Mouse (Mus musculus) MEL (cell line): ENCODE results near the gene Syt1. TPM values are rescaled to one million over a fixed set of nuclear protein-coding genes. Genes with fewer than 3 reads are reported as not detected.

Experiments
- DNase-seq: peaks from one replicate; pipeline ENCODE4 v3.0.0; 2011; ENCODE audit warnings: low read depth, low spot score
- H3K27ac ChIP-seq: 2 replicates; pipeline ENCODE4 v1.5.1; 2012; ENCODE audit warnings: low read depth, mild to moderate bottlenecking, control low read depth, low read length, moderate library complexity; ENCODE audit not compliant: control insufficient read depth
- H3K27me3 ChIP-seq, 2 experiments: fragments of 150-350 bp in 1 of 2; sonication (generic) in 1 of 2; 2 replicates each; pipeline ENCODE4 v1.6.1; 2012; ENCODE audit warnings: low read length in 2 of 2, mild to moderate bottlenecking in 2 of 2, improper control_type of control experiment in 1 of 2, moderate library complexity in 1 of 2; ENCODE audit not compliant: insufficient read depth in 2 of 2, control insufficient read depth in 1 of 2
- H3K36me3 ChIP-seq, 2 experiments: 2 replicates each; pipeline ENCODE4 v1.6.1; 2012 to 2014; ENCODE audit warnings: low read length in 2 of 2, improper control_type of control experiment in 1 of 2, inconsistent platforms in 1 of 2, mild to moderate bottlenecking in 1 of 2; ENCODE audit not compliant: insufficient read depth in 2 of 2, control insufficient read depth in 1 of 2
- H3K4me1 ChIP-seq, 2 experiments: fragments of 150-350 bp in 1 of 2; sonication (generic) in 1 of 2; 2 replicates each; pipeline ENCODE4 v1.6.1; 2012; ENCODE audit warnings: low read length in 2 of 2, improper control_type of control experiment in 1 of 2, mild to moderate bottlenecking in 1 of 2; ENCODE audit not compliant: insufficient read depth in 2 of 2, control insufficient read depth in 1 of 2
- H3K4me3 ChIP-seq, 2 experiments: fragments of 150-350 bp in 1 of 2; sonication (generic) in 1 of 2; 2 replicates each; pipeline ENCODE4 v1.5.1; 2012; ENCODE audit warnings: low read depth in 2 of 2, low read length in 2 of 2, mild to moderate bottlenecking in 2 of 2, moderate library complexity in 2 of 2, control low read depth in 1 of 2, improper control_type of control experiment in 1 of 2; ENCODE audit not compliant: control insufficient read depth in 1 of 2, insufficient read depth in 1 of 2
- H3K79me2 ChIP-seq: 2 replicates; pipeline ENCODE4 v1.6.1; 2012; ENCODE audit warnings: mild to moderate bottlenecking, low read length, moderate library complexity; ENCODE audit not compliant: control insufficient read depth, poor library complexity, insufficient read depth
- H3K9ac ChIP-seq: 2 replicates; pipeline ENCODE4 v1.6.1; 2012; ENCODE audit warnings: low read depth, mild to moderate bottlenecking, control low read depth, low read length, moderate library complexity; ENCODE audit not compliant: control insufficient read depth, poor library complexity, severe bottlenecking
- H3K9me3 ChIP-seq: fragments of 150-350 bp; sonication (generic); replicated peaks from 2 replicates; pipeline ENCODE4 v1.6.1; 2012; ENCODE audit warnings: mild to moderate bottlenecking, low read length, improper control_type of control experiment, moderate library complexity; ENCODE audit not compliant: insufficient read depth
- BHLHE40 ChIP-seq: IDR thresholded peaks from 2 replicates; pipeline ENCODE4 v1.6.1; 2012; ENCODE audit warnings: low read depth, mild to moderate bottlenecking, inconsistent platforms, low read length, improper control_type of control experiment, borderline replicate concordance
- CHD1 ChIP-seq: IDR thresholded peaks from 2 replicates; pipeline ENCODE4 v1.6.1; 2012; ENCODE audit warnings: low read depth, mild to moderate bottlenecking, inconsistent platforms, low read length, improper control_type of control experiment
- CHD2 ChIP-seq: IDR thresholded peaks from 2 replicates; pipeline ENCODE4 v1.6.1; 2011; ENCODE audit warnings: low read length, improper control_type of control experiment
- CTCF ChIP-seq, 3 experiments: IDR thresholded peaks in 2 of 3; conservative IDR thresholded peaks in 1 of 3; 2 replicates each; pipeline ENCODE4 v1.5.1; 2011 to 2012; ENCODE audit warnings: low read length in 3 of 3, low read depth in 2 of 3, mild to moderate bottlenecking in 2 of 3, improper control_type of control experiment in 1 of 3, inconsistent platforms in 1 of 3, mixed read lengths in 1 of 3, moderate library complexity in 1 of 3; ENCODE audit not compliant: control insufficient read depth in 1 of 3, insufficient read depth in 1 of 3, poor library complexity in 1 of 3, severe bottlenecking in 1 of 3
- E2F4 ChIP-seq: IDR thresholded peaks from 2 replicates; pipeline ENCODE4 v1.6.1; 2011; ENCODE audit warnings: low read depth, low read length, improper control_type of control experiment, borderline replicate concordance
- ETS1 ChIP-seq: IDR thresholded peaks from 2 replicates; pipeline ENCODE4 v1.6.1; 2012; ENCODE audit warnings: low read depth, mild to moderate bottlenecking, inconsistent platforms, low read length, improper control_type of control experiment, moderate library complexity
- GABPA ChIP-seq: IDR thresholded peaks from 2 replicates; pipeline ENCODE4 v1.6.1; 2012; ENCODE audit warnings: low read depth, mild to moderate bottlenecking, inconsistent platforms, low read length, improper control_type of control experiment, moderate library complexity
- GATA1 ChIP-seq: IDR thresholded peaks from 2 replicates; pipeline ENCODE4 v1.6.1; 2011; ENCODE audit warnings: low read depth, low read length, improper control_type of control experiment
- KAT2A ChIP-seq: conservative IDR thresholded peaks from 2 replicates; pipeline ENCODE4 v1.6.1; 2012; ENCODE audit warnings: low read depth, low read length, improper control_type of control experiment, inconsistent platforms
- MAFK ChIP-seq: IDR thresholded peaks from 2 replicates; pipeline ENCODE4 v1.6.1; 2011; ENCODE audit warnings: low read depth, mild to moderate bottlenecking, low read length, improper control_type of control experiment, borderline replicate concordance
- MAZ ChIP-seq: IDR thresholded peaks from 2 replicates; pipeline ENCODE4 v1.6.1; 2012; ENCODE audit warnings: low read depth, mild to moderate bottlenecking, inconsistent platforms, low read length, improper control_type of control experiment
- MEF2A ChIP-seq: IDR thresholded peaks from 2 replicates; pipeline ENCODE4 v1.6.1; 2014; ENCODE audit warnings: low read depth, mild to moderate bottlenecking, inconsistent platforms, low read length, improper control_type of control experiment; ENCODE audit not compliant: poor library complexity, insufficient replicate concordance, severe bottlenecking; ENCODE audit errors: extremely low read depth
- NELFE ChIP-seq: IDR thresholded peaks from 2 replicates; pipeline ENCODE4 v1.6.1; 2011; ENCODE audit warnings: low read depth, low read length, improper control_type of control experiment
- POLR2A ChIP-seq, 2 experiments: IDR thresholded peaks; 2 replicates each; pipeline ENCODE4 v1.6.1; 2011 to 2012; ENCODE audit warnings: low read length in 2 of 2, mild to moderate bottlenecking in 2 of 2, control low read depth in 1 of 2, improper control_type of control experiment in 1 of 2, low read depth in 1 of 2, moderate library complexity in 1 of 2; ENCODE audit not compliant: control insufficient read depth in 1 of 2, insufficient read depth in 1 of 2, poor library complexity in 1 of 2
- POLR2AphosphoS2 ChIP-seq: IDR thresholded peaks from 2 replicates; pipeline ENCODE4 v1.6.1; 2011; ENCODE audit warnings: low read length, improper control_type of control experiment
- POLR2AphosphoS5 ChIP-seq: IDR thresholded peaks from 2 replicates; pipeline ENCODE4 v1.6.1; 2012; ENCODE audit warnings: low read depth, borderline replicate concordance, mild to moderate bottlenecking, inconsistent platforms, low read length, moderate library complexity, mixed read lengths
- TAL1 ChIP-seq: IDR thresholded peaks from 2 replicates; pipeline ENCODE4 v1.6.1; 2012; ENCODE audit warnings: mild to moderate bottlenecking, inconsistent platforms, low read length, moderate library complexity, mixed read lengths
- TBP ChIP-seq: IDR thresholded peaks from 2 replicates; pipeline ENCODE4 v1.8.0; 2011; ENCODE audit warnings: low read depth, low read length, improper control_type of control experiment
- TCF12 ChIP-seq: IDR thresholded peaks from 2 replicates; pipeline ENCODE4 v1.6.1; 2014; ENCODE audit warnings: low read depth, mild to moderate bottlenecking, inconsistent platforms, low read length, improper control_type of control experiment, moderate library complexity
- UBTF ChIP-seq: IDR thresholded peaks from 2 replicates; pipeline ENCODE4 v1.6.1; 2012; ENCODE audit warnings: low read depth, mild to moderate bottlenecking, inconsistent platforms, low read length, improper control_type of control experiment, moderate library complexity, borderline replicate concordance; ENCODE audit not compliant: insufficient read depth
- USF1 ChIP-seq: IDR thresholded peaks from 2 replicates; pipeline ENCODE4 v1.6.1; 2014; ENCODE audit warnings: low read depth, mild to moderate bottlenecking, inconsistent platforms, low read length, improper control_type of control experiment, moderate library complexity
- polyA plus RNA-seq, 2 experiments: library from polyadenylated mRNA; stranded (reverse) in 1 of 2; unstranded in 1 of 2; fragments of >175 nt in 1 of 2; fragments of >200 nt in 1 of 2; gene quantifications; 2 replicates each; pipeline versions ENCODE4 v1.2.1 to v1.2.4; 2012; ENCODE audit warnings: low replicate concordance in 2 of 2, low read depth in 1 of 2; ENCODE audit not compliant: insufficient read length in 2 of 2, insufficient read depth in 1 of 2, missing spikeins in 1 of 2
- total RNA-seq: library from RNA; depleted of rRNA; stranded (reverse); fragments of 300-350 nt; gene quantifications from 2 replicates; pipeline ENCODE4 v1.2.3, GENCODE M21; 2012

Gene Syt1
- total and polyA plus RNA-seq, 3 experiments = not detected

DNA sequence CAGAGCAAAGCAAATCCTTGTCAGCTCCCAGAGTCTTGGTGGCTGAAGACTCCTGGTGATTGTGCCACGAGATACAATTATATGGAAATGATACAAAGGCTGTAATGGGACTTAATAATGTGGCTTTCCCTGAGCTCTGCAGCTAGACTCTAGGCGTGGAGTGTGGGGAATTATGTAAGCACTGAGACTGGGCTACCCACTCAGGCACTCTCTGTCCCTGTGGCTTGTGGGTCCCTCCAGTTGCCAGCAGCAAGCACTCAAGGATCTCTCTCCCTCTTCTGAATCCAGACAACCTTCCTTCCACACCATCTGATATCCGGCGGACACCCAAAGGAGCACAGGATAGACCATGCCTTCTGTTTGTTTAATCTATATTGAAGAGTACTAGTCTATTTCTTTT is 503.9 kb downstream of the Syt1 start:
- no peak for DNase-seq
- TF ChIP-seq UBTF (no peak), POLR2A (IDR thresholded peaks at IDR 0.05; ENCODE audit: control insufficient read depth in 1 of 2, insufficient read depth in 1 of 2, low read depth in 1 of 2, low read length in 2 of 2, poor library complexity in 1 of 2) (no peak), TBP (no peak), POLR2AphosphoS2 (no peak), MAFK (no peak), ETS1 (no peak)
- TF ChIP-seq, all 39 proteins: peak for 0
- Histone ChIP-seq H3K9ac (no peak overlapping the region), H3K4me3 (no peak overlapping the region), H3K4me1 (no peaks in the 10 kb centered on the region), H3K79me2 (no peaks in the 10 kb centered on the region), H3K9me3 (no peaks in the 10 kb centered on the region), H3K36me3 (no peaks in the 10 kb centered on the region), H3K27ac (no peak overlapping the region), H3K27me3 (no peaks in the 10 kb centered on the region)

DNA sequence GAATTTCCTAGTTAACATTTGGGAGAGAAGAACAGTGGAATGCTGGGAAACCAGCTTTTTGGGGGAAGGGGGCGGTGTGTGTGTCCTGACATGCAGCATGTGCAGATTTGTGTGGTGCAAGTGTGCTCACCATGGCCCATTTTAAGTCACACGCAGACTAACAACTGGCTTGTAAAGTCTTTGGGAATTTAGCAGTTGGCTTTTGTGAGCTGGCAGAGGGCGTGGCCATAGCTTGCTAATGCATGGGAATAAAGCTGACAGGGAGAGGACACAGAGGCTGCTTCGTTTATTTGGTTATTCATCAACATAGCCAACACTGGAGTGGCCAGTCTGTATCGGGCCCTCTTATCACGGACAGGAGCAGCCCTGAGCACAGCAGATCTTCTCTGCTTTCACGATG is 505.9 kb downstream of the Syt1 start:
- Histone ChIP-seq H3K4me3 (no peak overlapping the region), H3K27ac (no peak overlapping the region), H3K4me1 (no peaks in the 10 kb centered on the region), H3K9ac (no peak overlapping the region), H3K27me3 (no peaks in the 10 kb centered on the region), H3K79me2 (no peaks in the 10 kb centered on the region), H3K9me3 (no peaks in the 10 kb centered on the region), H3K36me3 (no peaks in the 10 kb centered on the region)
- TF ChIP-seq CHD1 (no peak), MAFK (no peak), MEF2A (no peak), GATA1 (no peak), GABPA (no peak), TCF12 (no peak), CTCF (IDR thresholded peaks at IDR 0.05 in 2 of 3, conservative IDR thresholded peaks at IDR 0.05 in 1 of 3; ENCODE audit: control insufficient read depth in 1 of 3, insufficient read depth in 1 of 3, low read depth in 2 of 3, low read length in 3 of 3, poor library complexity in 1 of 3, severe bottlenecking in 1 of 3) (no peak), E2F4 (no peak), TAL1 (no peak), MAZ (no peak), UBTF (no peak), POLR2AphosphoS5 (no peak), KAT2A (no peak), CHD2 (no peak), POLR2AphosphoS2 (no peak), NELFE (no peak), USF1 (no peak), BHLHE40 (no peak)
- DNase-seq = no peak
